Mouse (Mus musculus): Measurements from ENCODE around the gene Snapc4. TPM values are rescaled to one million over a fixed set of nuclear protein-coding genes. Genes with fewer than 3 reads are reported as not detected.

Gene Snapc4
- total RNA-seq, 2 experiments from 2014 or later = 23.4 to 25.9 TPM

- ATAC-seq (replicated peaks; ENCODE audit: poor library complexity, severe bottlenecking) = no peak
These were observed 37.6 kb downstream of the Snapc4 start for GRCm38 (mm10) chr2:26342609-26343490.

- ATAC-seq (replicated peaks; ENCODE audit: poor library complexity, severe bottlenecking) = no peak
These were observed 38.4 kb downstream of the Snapc4 start for GRCm38 (mm10) chr2:26342044-26342443.

GRCm38 (mm10) chr2:26341510-26341981 lies 38.9 kb downstream of the Snapc4 start:
- no peak for ATAC-seq (replicated peaks; ENCODE audit: poor library complexity, severe bottlenecking)

DNA sequence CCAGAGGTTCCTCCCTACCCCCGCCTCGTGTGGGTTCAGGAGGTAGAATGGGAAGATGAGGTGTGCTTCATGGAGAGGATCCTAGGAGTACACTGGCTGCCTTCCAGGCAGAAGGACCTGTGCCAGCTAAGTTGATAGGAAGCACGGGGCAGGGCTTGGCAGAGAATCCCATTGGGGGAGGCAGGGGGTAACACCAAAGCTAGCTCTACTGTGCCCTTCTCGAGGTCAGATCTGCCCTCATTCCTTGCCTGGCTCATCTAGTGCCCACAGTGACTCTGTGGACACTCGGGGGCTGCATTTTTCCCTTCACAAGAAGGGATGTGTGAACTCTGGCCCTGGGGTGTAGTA lies 41.3 kb downstream of the Snapc4 start:
- no peak for ATAC-seq (replicated peaks; ENCODE audit: poor library complexity, severe bottlenecking)

DNA sequence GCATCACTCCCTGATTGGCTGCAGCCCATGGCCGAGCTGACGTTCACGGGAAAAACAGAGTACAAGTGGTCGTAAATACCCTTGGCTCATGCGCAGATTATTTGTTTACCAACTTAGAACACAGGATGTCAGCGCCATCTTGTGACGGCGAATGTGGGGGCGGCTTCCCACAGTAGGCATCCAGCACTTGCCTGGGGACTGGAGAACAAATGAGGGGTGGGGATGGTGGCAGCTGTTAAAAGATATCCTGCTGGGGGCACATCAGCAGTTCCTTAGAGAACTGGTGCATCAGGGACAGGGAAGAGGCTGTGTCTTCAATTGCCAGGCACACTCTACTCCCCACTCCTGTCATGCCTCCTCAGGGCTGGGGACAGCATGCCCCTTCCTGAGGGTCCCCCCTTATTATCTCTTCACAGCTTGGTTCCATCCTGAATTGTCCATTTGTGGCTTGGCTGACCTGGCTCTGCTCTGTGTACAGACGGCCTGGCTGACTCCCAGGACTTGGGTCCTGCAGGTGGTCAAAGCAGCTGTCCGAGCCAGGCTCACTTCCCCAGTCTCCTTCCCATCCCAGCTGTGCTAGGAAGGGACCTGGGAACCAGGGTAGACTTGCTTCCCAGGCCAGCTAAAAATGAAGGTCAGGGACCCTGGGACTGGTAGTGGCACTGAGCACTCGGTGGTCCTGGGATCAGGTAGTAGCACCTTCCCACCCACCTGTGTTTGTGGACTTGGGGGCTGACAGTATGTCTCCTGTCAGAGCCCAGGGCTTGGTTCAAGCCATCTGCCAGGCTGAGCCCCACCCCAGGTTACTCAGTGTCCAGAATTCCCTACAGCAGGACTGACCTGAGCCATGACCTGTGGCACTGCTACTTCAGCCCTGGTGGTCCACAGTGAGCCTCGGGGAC lies 41.9 kb downstream of the Snapc4 start:
- no peak for ATAC-seq (replicated peaks; ENCODE audit: poor library complexity, severe bottlenecking)

DNA sequence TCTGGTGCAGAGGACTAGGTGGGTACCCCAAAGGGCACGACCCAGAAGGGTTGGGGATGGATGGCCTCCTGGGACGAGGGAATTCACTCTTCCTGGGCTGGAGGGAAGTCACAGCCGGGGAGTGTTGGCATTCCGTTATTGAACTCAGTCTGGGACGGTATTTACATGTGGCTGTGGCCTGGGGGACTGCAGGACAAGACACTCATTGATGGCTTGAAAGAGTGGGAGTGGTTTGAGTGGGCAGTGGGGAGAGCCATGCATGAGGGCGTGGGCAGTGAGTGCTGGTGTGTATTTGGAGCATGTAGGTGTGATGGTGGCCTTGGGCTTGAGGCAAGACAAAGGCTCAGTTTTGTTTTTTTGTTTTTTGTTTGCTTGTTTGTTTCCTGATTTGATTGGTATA lies 49.8 kb downstream of the Snapc4 start:
- no peak for ATAC-seq (replicated peaks; ENCODE audit: poor library complexity, severe bottlenecking)

DNA sequence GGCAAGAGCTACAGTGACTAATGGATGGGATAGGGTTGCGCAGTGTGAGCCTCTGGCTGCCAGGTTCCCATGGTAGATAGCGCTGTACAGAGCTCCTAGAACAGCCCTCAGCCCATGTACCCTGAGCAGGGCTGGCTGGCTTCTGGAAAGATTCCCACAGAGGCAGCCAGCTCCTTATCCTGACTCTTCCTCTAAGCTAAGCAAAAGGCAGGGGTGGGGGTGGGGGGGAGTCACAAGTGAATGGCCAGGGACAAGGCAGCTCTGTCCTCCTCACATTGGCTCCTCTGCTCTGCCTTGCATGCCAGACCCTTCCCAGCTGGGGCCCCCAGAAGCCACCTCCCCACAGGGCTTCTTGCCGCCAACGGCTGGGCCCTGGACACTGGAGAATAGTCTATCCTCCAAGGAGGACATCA lies 50.4 kb downstream of the Snapc4 start:
- ATAC-seq (replicated peaks; ENCODE audit: poor library complexity, severe bottlenecking) = no peak

DNA sequence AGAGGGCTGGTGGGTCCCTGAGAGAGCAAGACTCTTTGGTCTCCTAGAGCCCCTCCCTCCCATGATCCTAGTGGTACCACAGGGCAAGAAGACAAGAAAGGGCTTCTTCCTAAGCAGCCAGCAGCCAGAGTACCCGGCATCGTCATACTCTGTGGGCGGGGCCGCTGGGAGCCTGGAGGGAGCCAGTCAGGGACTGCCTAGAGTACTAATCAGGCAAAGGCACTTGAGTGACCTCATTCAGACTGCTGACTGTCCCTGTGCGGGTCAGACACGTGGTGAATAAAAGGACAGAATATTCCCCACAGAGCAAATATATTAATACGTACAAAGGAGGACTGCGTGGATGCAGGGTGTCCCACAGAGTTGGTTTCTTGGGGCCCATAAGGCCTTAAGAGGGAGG lies 51.1 kb downstream of the Snapc4 start:
- no peak for ATAC-seq (replicated peaks; ENCODE audit: poor library complexity, severe bottlenecking)

DNA sequence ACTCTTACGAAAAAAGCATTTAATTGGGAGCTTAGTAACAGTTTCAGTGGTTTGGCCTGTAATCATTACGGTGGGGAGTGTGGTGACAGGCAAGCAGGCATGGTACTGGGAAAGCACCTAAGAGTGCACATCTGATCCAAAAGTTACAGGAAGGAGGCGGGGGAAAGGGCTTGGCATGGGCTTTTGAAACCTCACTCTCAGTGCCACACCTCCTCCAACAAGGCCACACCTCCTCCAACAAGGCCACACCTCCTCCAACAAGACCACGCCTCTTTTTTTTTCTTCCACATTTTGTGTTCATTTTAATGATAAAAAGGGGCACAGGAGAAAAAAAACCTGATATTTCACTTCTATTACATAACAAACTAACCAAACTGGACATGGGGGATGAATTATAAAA lies 52.6 kb downstream of the Snapc4 start:
- peak; percentile 73 for ATAC-seq (replicated peaks; ENCODE audit: poor library complexity, severe bottlenecking)

- ATAC-seq (replicated peaks; ENCODE audit: poor library complexity, severe bottlenecking) = peak; percentile 77
These were observed 54.9 kb downstream of the Snapc4 start for GRCm38 (mm10) chr2:26325386-26326181.

- ATAC-seq (replicated peaks; ENCODE audit: poor library complexity, severe bottlenecking) = no peak
These were observed 55.5 kb downstream of the Snapc4 start for GRCm38 (mm10) chr2:26324917-26325316.

GRCm38 (mm10) chr2:26323589-26324325 lies 56.7 kb downstream of the Snapc4 start:
- no peak for ATAC-seq (replicated peaks; ENCODE audit: poor library complexity, severe bottlenecking)

DNA sequence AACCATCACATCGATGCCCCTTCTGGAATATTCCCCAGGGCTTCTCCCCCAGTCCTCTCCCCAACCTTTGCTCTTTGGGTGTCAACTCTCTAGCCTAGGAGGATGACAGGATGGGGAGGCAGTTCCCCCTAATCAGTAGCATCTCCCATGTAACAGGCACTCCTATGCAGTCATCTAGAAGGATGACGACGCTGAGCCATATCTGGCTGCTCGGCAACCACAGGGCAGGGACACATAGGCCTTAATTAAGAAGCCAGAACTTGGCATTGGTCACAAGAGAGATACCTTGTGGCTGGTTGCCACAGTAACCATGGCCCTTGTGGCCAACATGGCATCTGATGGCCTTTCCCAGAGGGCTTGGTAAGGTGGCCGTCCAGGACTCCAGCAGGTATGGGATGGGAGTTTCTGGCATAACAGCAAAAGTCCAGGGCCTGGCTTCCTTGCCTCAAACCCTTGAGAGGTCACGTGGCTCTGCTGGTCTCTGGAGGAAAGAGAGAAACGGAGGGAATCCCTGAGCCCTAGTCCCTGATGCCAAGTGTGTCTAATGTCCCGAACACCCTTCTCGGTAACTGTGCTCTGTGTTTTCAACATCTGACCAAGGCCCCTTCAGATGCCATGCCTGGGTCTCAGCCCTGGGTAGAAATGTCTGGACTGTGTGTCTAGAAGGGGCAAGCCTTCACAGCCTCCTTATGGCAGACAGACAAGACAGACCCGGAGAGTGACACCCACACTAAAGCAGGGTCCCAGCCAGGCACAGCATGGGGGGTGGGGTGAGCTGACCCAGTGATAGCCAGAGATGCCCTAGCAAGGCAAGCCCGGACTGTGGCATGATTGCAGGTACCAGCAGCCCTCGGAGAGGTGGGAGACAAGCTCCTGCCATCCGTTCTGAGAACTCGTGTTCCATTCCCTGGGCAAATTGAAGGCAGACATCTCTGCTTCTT lies 59.9 kb downstream of the Snapc4 start:
- no peak for ATAC-seq (replicated peaks; ENCODE audit: poor library complexity, severe bottlenecking)

DNA sequence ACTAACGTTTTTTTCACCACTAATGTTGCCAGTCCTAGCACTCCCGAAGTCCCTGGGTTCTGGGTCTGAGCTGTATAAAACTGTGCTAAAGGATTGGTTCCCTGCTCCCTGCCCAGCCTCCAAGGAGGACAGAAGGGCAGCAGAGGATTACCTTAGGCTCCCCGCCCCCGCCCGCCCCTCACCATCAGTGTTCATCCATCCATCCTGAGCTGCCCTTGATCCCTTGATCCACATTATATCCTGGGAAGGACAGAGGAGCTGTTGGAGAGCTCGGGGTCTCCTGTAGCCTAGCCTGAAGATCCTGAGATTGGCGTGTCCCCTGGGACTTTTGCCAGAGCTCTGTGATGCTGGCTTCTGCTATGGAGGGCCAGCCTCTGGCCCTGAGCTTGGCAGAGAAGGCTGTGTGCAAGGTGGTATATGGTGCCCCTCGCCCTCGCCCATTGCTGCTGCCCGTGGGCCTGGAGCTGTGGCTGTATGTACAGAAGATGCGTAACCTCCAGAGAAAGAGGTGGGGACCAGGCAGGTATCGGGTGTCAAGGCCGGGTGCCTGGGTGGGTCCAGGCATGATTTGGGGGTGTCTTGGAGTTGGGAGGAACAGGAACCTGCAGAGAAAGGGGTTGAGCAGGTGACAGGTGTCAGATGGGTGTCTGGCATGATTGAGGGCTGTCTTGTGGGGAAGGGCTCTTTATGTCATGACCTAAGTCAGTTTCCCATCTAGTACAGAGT lies 60.8 kb downstream of the Snapc4 start:
- ATAC-seq (replicated peaks; ENCODE audit: poor library complexity, severe bottlenecking) = no peak

DNA sequence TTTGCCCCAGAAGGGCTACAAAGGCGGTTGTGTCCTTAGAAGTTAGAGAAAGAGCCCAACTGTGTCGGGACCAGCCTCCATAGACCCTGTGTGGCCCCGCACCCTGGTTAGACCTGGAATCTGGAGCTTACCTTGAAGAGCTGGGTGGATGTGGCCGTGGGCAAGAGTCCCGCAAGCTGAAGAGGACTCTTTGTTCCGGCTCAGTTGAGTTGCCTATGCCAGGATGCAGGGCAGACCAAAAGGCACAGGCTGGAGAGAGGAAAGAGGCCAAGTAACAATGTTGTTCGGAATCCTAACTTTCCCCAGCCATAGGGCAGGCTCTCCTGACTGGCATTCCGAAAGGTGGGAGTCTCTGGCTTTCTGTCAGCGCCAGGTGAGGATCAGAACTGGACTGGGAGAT lies 61.3 kb downstream of the Snapc4 start:
- ATAC-seq (replicated peaks; ENCODE audit: poor library complexity, severe bottlenecking) = no peak

DNA sequence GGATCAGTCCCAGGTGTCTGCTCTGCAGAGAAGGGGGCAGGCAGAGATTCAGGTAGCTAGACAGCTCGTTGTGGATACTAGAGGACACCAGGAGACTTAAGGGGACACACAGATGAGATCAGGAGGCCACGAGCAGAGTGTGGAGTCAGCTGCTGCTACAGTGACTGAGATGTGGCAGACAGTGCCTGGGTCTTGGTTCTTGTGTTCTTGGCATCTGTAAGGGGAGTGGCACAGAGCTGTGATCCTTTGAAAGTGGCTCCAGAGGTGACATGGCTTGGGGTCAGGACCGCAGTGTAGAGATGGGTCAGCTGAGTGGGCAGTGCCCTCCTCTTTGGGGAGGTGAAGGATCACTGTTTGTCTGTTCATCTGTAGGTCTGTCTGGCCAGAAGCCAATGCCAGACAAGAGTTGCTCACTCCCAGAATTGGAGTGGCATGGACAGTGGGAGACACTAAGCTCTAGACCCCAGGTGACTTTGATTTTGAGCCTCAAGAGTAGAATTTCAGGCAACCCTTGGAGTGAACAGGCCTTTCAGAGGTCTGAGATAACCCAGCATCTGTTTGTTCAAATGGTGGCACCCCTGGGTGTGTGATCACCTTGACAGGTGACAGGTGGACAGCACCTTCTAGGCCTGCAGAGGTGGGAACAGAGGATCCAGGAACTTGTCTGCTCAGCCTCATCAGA lies 62.3 kb downstream of the Snapc4 start:
- ATAC-seq (replicated peaks; ENCODE audit: poor library complexity, severe bottlenecking) = no peak

DNA sequence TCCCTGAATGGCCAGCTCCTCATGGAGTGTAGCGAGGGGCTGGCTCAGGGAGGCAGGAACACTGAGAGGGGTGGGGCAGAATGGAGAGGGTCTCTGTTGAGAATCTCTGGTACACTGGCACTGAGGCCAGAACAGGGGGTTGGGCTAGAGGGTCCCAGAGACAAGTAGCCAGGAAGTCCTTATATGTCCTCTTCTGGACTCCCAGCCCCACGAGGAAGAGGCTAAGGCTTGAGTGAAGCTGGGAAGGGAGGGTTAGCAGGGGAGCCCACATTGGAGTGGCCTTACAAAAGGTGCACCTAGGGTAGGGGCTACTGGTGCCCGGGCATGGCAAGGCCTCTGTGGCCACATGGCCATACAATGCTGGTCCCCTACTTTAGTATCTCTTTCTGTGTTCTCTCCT lies 63.1 kb downstream of the Snapc4 start:
- no peak for ATAC-seq (replicated peaks; ENCODE audit: poor library complexity, severe bottlenecking)

Measured in granulocyte monocyte progenitor cell, adult 5-6 weeks (primary cell).